Comparison of ENCODE assay signal across 8 mouse cellular contexts in genomic region chr7:31105061-31105768, GRCm38 (mm10). TPM values are rescaled to one million over a fixed set of nuclear protein-coding genes. Genes with fewer than 3 reads are reported as not detected.
DNase-seq lines count a peak whose midpoint lies in the region; ATAC-seq and TF ChIP-seq lines count a peak whose summit lies in the region.
"Had no signal": no experiment of that assay in that cellular context is flagged by ENCODE, and none has a peak within 500 bp of the region (broad histone marks: within the 10 kb centered on the region; RNA-seq: fewer than 3 reads in every experiment).

No protein-coding gene starts in this region.

- H3K4me1 ChIP-seq in liver, embryonic 11.5 days (replicated peaks; ENCODE audit: control insufficient read depth, insufficient read depth, low read length), result peaks cover 5% of the 10 kb centered on the region; the same call in 1 of the 2 replicates
- peaks cover 18% of the 10 kb centered on the region for H3K4me1 ChIP-seq in heart, embryonic 10.5 days
- H3K4me1 ChIP-seq in limb, embryonic 10.5 days, result 0 out of 2 replicates have a peak, but pooled peaks cover 2% of the 10 kb centered on the region
- no peaks in the 10 kb centered on the region for H3K4me1 ChIP-seq in stomach, postnatal 0 days (replicated peaks; ENCODE audit: control insufficient read depth, insufficient read depth)
- H3K4me1 ChIP-seq: embryonic facial prominence, embryonic 12.5 days had no signal

- DNase-seq in liver, result peak; percentile 36
- DNase-seq in liver, embryonic 11.5 days (ENCODE audit: low spot score), result no peak
- peak; percentile 49 for DNase-seq in MN1 (ENCODE audit: low spot score)
- DNase-seq in brain, adult 2 months (ENCODE audit: low read depth, low spot score), result peak; percentile 79
- DNase-seq in heart, embryonic 10.5 days (ENCODE audit: low spot score), result no peak
- peak; percentile 70 for DNase-seq in limb, embryonic 10.5 days (ENCODE audit: low spot score)
- DNase-seq in stomach, postnatal 0 days (ENCODE audit: low spot score), result peak; percentile 62

- no peak for ATAC-seq in liver, embryonic 11.5 days (replicated peaks; ENCODE audit: low FRiP score)
- ATAC-seq in stomach, postnatal 0 days (ENCODE audit: low FRiP score, low TSS enrichment), result no peak

- H3K9me3 ChIP-seq in liver, embryonic 11.5 days (ENCODE audit: control insufficient read depth, low read length), result no peaks in the 10 kb centered on the region
- H3K9me3 ChIP-seq in heart, embryonic 10.5 days, result no peaks in the 10 kb centered on the region
- H3K9me3 ChIP-seq in limb, embryonic 10.5 days (replicated peaks), result no peaks in the 10 kb centered on the region
- no peaks in the 10 kb centered on the region for H3K9me3 ChIP-seq in stomach, postnatal 0 days (ENCODE audit: control insufficient read depth, low read length)
- H3K9me3 ChIP-seq: embryonic facial prominence, embryonic 12.5 days had no signal

- H3K4me3 ChIP-seq in liver, embryonic 11.5 days (ENCODE audit: low read depth, low read length), result no peak overlapping the region
- H3K4me3 ChIP-seq in heart, embryonic 10.5 days, result no peak overlapping the region
- no peak overlapping the region for H3K4me3 ChIP-seq in limb, embryonic 10.5 days
- H3K4me3 ChIP-seq in stomach, postnatal 0 days (ENCODE audit: low read depth, low read length), result no peak overlapping the region
- H3K4me3 ChIP-seq: embryonic facial prominence, embryonic 12.5 days had no signal

- no peak overlapping the region for H3K4me2 ChIP-seq in liver, embryonic 11.5 days
- no peak overlapping the region for H3K4me2 ChIP-seq in stomach, postnatal 0 days (replicated peaks; ENCODE audit: low read depth)
- H3K4me2 ChIP-seq: embryonic facial prominence, embryonic 12.5 days had no signal

- WGBS in liver, embryonic 11.5 days, result 45% methylated on average over 15 of the region's 15 CpGs
- WGBS in heart, embryonic 10.5 days, result 38% methylated on average over 15 of the region's 15 CpGs
- 66% methylated on average over 15 of the region's 15 CpGs for WGBS in limb, embryonic 10.5 days
- 56% methylated on average over 15 of the region's 15 CpGs for WGBS in stomach, postnatal 0 days

- no peak overlapping the region for H3K9ac ChIP-seq in liver, embryonic 11.5 days (ENCODE audit: low read depth, low read length)
- no peak overlapping the region for H3K9ac ChIP-seq in stomach, postnatal 0 days (ENCODE audit: low read length)
- H3K9ac ChIP-seq: embryonic facial prominence, embryonic 12.5 days had no signal

- TF ChIP-seq CTCF in stomach, postnatal 0 days (IDR thresholded peaks at IDR 0.05; ENCODE audit: low read depth), result peak; percentile 75

- peaks cover 9% of the 10 kb centered on the region; the same call in 1 of the 2 replicates for H3K27me3 ChIP-seq in liver, embryonic 11.5 days (replicated peaks; ENCODE audit: control insufficient read depth, insufficient read depth, low read length)
- peaks cover 27% of the 10 kb centered on the region for H3K27me3 ChIP-seq in heart, embryonic 10.5 days (ENCODE audit: insufficient read depth, poor library complexity, severe bottlenecking)
- H3K27me3 ChIP-seq in limb, embryonic 10.5 days (ENCODE audit: low read depth, poor library complexity, severe bottlenecking), result 0 out of 2 replicates have a peak, but pooled peaks cover 12% of the 10 kb centered on the region
- no peaks in the 10 kb centered on the region for H3K27me3 ChIP-seq in stomach, postnatal 0 days (ENCODE audit: control insufficient read depth, insufficient read depth, low read length)

- no peak for TF ChIP-seq EP300 in stomach, postnatal 0 days (optimal IDR thresholded peaks at IDR 0.05)

- H3K36me3 ChIP-seq in liver, embryonic 11.5 days (ENCODE audit: control insufficient read depth, insufficient read depth, low read length), result no peaks in the 10 kb centered on the region; the same call in 1 of the 2 replicates
- no peaks in the 10 kb centered on the region for H3K36me3 ChIP-seq in heart, embryonic 10.5 days
- H3K36me3 ChIP-seq in limb, embryonic 10.5 days, result no peaks in the 10 kb centered on the region
- no peaks in the 10 kb centered on the region for H3K36me3 ChIP-seq in stomach, postnatal 0 days (ENCODE audit: control insufficient read depth, insufficient read depth, low read length)
- H3K36me3 ChIP-seq: embryonic facial prominence, embryonic 12.5 days had no signal

- no peak overlapping the region for H3K27ac ChIP-seq in liver, embryonic 11.5 days (ENCODE audit: low read depth, low read length)
- H3K27ac ChIP-seq in heart, embryonic 10.5 days, result peak overlapping the region; percentile 49
- no peak overlapping the region for H3K27ac ChIP-seq in limb, embryonic 10.5 days
- H3K27ac ChIP-seq in stomach, postnatal 0 days (replicated peaks), result no peak overlapping the region
- H3K27ac ChIP-seq: embryonic facial prominence, embryonic 12.5 days had no signal

RNA-seq across cellular contexts. Expression of gene Hpn, which starts 9.9 kb away (rescaled TPM):
- 36.6 and 38.3 TPM in 2 replicates for polyA plus RNA-seq in liver, embryonic 11.5 days (2014; fragmentation: Nextera tagmentation; extraction: Ambion mirVana)
- polyA plus RNA-seq in heart, embryonic 10.5 days (2016; fragmentation: Nextera tagmentation; extraction: Ambion mirVana), result 3.6 and 15.0 TPM in 2 replicates
- polyA plus RNA-seq in limb, embryonic 10.5 days (2016; fragmentation: Nextera tagmentation; extraction: Ambion mirVana), result 3.1 TPM in 2 replicates
- polyA plus RNA-seq in stomach, postnatal 0 days (2015; fragmentation: Nextera tagmentation; extraction: Ambion mirVana), result 17.9 and 21.7 TPM in 2 replicates

RNA-seq across cellular contexts. Expression of gene Scn1b, which starts 21.6 kb away (rescaled TPM):
- 0.57 and 1.0 TPM in 2 replicates for polyA plus RNA-seq in liver, embryonic 11.5 days (2014; fragmentation: Nextera tagmentation; extraction: Ambion mirVana)
- polyA plus RNA-seq in heart, embryonic 10.5 days (2016; fragmentation: Nextera tagmentation; extraction: Ambion mirVana), result 3.9 and 4.3 TPM in 2 replicates
- polyA plus RNA-seq in limb, embryonic 10.5 days (2016; fragmentation: Nextera tagmentation; extraction: Ambion mirVana), result 0.38 and 0.81 TPM in 2 replicates
- 2.3 and 2.5 TPM in 2 replicates for polyA plus RNA-seq in stomach, postnatal 0 days (2015; fragmentation: Nextera tagmentation; extraction: Ambion mirVana)

RNA-seq across cellular contexts. Expression of gene Fxyd3, which starts 28.7 kb away (rescaled TPM):
- 1.2 and 1.7 TPM in 2 replicates for polyA plus RNA-seq in liver, embryonic 11.5 days (2014; fragmentation: Nextera tagmentation; extraction: Ambion mirVana)
- 0.53 and 2.0 TPM in 2 replicates for polyA plus RNA-seq in heart, embryonic 10.5 days (2016; fragmentation: Nextera tagmentation; extraction: Ambion mirVana)
- polyA plus RNA-seq in limb, embryonic 10.5 days (2016; fragmentation: Nextera tagmentation; extraction: Ambion mirVana), result 7.6 and 10.0 TPM in 2 replicates
- 1,122 and 1,152 TPM in 2 replicates for polyA plus RNA-seq in stomach, postnatal 0 days (2015; fragmentation: Nextera tagmentation; extraction: Ambion mirVana)

RNA-seq across cellular contexts. Expression of gene Lgi4, which starts 46.1 kb away (rescaled TPM):
- 0.30 and 0.45 TPM in 2 replicates for polyA plus RNA-seq in liver, embryonic 11.5 days (2014; fragmentation: Nextera tagmentation; extraction: Ambion mirVana)
- 0.27 and 0.41 TPM in 2 replicates for polyA plus RNA-seq in heart, embryonic 10.5 days (2016; fragmentation: Nextera tagmentation; extraction: Ambion mirVana)
- 0.13 and 0.16 TPM in 2 replicates for polyA plus RNA-seq in limb, embryonic 10.5 days (2016; fragmentation: Nextera tagmentation; extraction: Ambion mirVana)
- polyA plus RNA-seq in stomach, postnatal 0 days (2015; fragmentation: Nextera tagmentation; extraction: Ambion mirVana), result 0.46 and 0.87 TPM in 2 replicates

RNA-seq across cellular contexts. Expression of gene Fxyd1, which starts 48.2 kb away (rescaled TPM):
- 23.5 and 35.8 TPM in 2 replicates for polyA plus RNA-seq in liver, embryonic 11.5 days (2014; fragmentation: Nextera tagmentation; extraction: Ambion mirVana)
- polyA plus RNA-seq in heart, embryonic 10.5 days (2016; fragmentation: Nextera tagmentation; extraction: Ambion mirVana), result 167 and 365 TPM in 2 replicates
- 6.2 and 7.7 TPM in 2 replicates for polyA plus RNA-seq in limb, embryonic 10.5 days (2016; fragmentation: Nextera tagmentation; extraction: Ambion mirVana)
- polyA plus RNA-seq in stomach, postnatal 0 days (2015; fragmentation: Nextera tagmentation; extraction: Ambion mirVana), result 177 and 187 TPM in 2 replicates

Comparison
In these comparisons a context has a peak if more than half of its experiments do, and no peak if none do; other contexts are left out.
1. DNase-seq: peak in liver (single experiment), MN1 (single experiment), brain, adult 2 months (single experiment), limb, embryonic 10.5 days (single experiment) and stomach, postnatal 0 days (single experiment); none in liver, embryonic 11.5 days (single experiment) and heart, embryonic 10.5 days (single experiment).
2. RNA of gene Fxyd3, which starts 28.7 kb away (polyA plus RNA-seq): 1,122 to 1,152 TPM in stomach, postnatal 0 days; 7.6 to 10.0 TPM in limb, embryonic 10.5 days, 0.53 to 2.0 TPM in heart, embryonic 10.5 days and 1.2 to 1.7 TPM in liver, embryonic 11.5 days; every median in the first group is over 100 times any median in the second.